Mouse (Mus musculus): ENCODE data around the gene Twf1.

The Twf1 gene

GRCm38 (mm10) chr15:94572746-94573145, 16.9 kb downstream of the Twf1 start:
- DNase-seq (ENCODE audit: low read depth) = no peak

- no peak for DNase-seq (ENCODE audit: low read depth)
These were observed 18.2 kb downstream of the Twf1 start for GRCm38 (mm10) chr15:94571501-94571900.

- no peak for DNase-seq (ENCODE audit: low read depth)
These were observed 21.1 kb downstream of the Twf1 start for GRCm38 (mm10) chr15:94568496-94569182.

GRCm38 (mm10) chr15:94565854-94566253, 23.8 kb downstream of the Twf1 start:
- no peak for DNase-seq (ENCODE audit: low read depth)

- no peak for DNase-seq (ENCODE audit: low read depth)
These were observed 24.8 kb downstream of the Twf1 start for GRCm38 (mm10) chr15:94564909-94565308.

GRCm38 (mm10) chr15:94558895-94559656, 30.6 kb downstream of the Twf1 start:
- DNase-seq (ENCODE audit: low read depth) = no peak

GRCm38 (mm10) chr15:94557442-94557841, 32.2 kb downstream of the Twf1 start:
- DNase-seq (ENCODE audit: low read depth) = peak; percentile 75

GRCm38 (mm10) chr15:94553536-94553935, 36.2 kb downstream of the Twf1 start:
- DNase-seq (ENCODE audit: low read depth) = no peak

GRCm38 (mm10) chr15:94544844-94545243, 44.8 kb downstream of the Twf1 start:
- DNase-seq (ENCODE audit: low read depth) = no peak

- DNase-seq (ENCODE audit: low read depth) = no peak
These were observed 45.5 kb downstream of the Twf1 start for GRCm38 (mm10) chr15:94544052-94544636.

- peak; percentile 90 for DNase-seq (ENCODE audit: low read depth)
These were observed 46.2 kb downstream of the Twf1 start, which contains the start of the genes Pus7l and Irak4 for GRCm38 (mm10) chr15:94543409-94544051. TSS of gene Pus7l (minus strand) at chr15:94543547. TSS of gene Irak4 (plus strand) at chr15:94543643.

- DNase-seq (ENCODE audit: low read depth) = no peak
These were observed 46.9 kb downstream of the Twf1 start for GRCm38 (mm10) chr15:94542567-94543408.

GRCm38 (mm10) chr15:94539296-94539695, 50.4 kb downstream of the Twf1 start:
- DNase-seq (ENCODE audit: low read depth) = no peak

GRCm38 (mm10) chr15:94535521-94535920, 54.2 kb downstream of the Twf1 start:
- no peak for DNase-seq (ENCODE audit: low read depth)

GRCm38 (mm10) chr15:94532956-94533355, 56.7 kb downstream of the Twf1 start:
- no peak for DNase-seq (ENCODE audit: low read depth)

GRCm38 (mm10) chr15:94532306-94532705, 57.4 kb downstream of the Twf1 start:
- DNase-seq (ENCODE audit: low read depth) = no peak

GRCm38 (mm10) chr15:94530519-94530918, 59.2 kb downstream of the Twf1 start:
- DNase-seq (ENCODE audit: low read depth) = no peak

Data from fibroblast of lung, adult 2 months (primary cell).